13 mouse cellular contexts compared by ENCODE assay signal in genomic region chr12:79813566-79814305, GRCm38 (mm10).
DNase-seq lines count a peak whose midpoint lies in the region; ATAC-seq and TF ChIP-seq lines count a peak whose summit lies in the region.
"Had no signal": no experiment of that assay in that cellular context is flagged by ENCODE, and none has a peak within 500 bp of the region (broad histone marks: within the 10 kb centered on the region; RNA-seq: fewer than 3 reads in every experiment).

No protein-coding gene starts in this region.

- TF ChIP-seq CTCF in intestine, postnatal 0 days (IDR thresholded peaks at IDR 0.05; ENCODE audit: low read depth): no peak

- H3K27ac ChIP-seq in hindbrain, embryonic 11.5 days (ENCODE audit: low read depth, low read length): peak overlapping the region; percentile 8; the same call in 1 of the 2 replicates
- H3K27ac ChIP-seq in hindbrain, embryonic 16.5 days (ENCODE audit: low read depth, low read length): no peak overlapping the region
- peak overlapping the region; percentile 73 for H3K27ac ChIP-seq in forebrain, embryonic 12.5 days
- H3K27ac ChIP-seq in intestine, postnatal 0 days (ENCODE audit: low read depth, low read length): no peak overlapping the region
- H3K27ac ChIP-seq: limb, embryonic 15.5 days had no signal

- 0 out of 2 replicates have a peak overlapping the region, but pooled peaks have one; percentile 18 for H3K4me2 ChIP-seq in hindbrain, embryonic 11.5 days (replicated peaks; ENCODE audit: low read depth, low read length)
- H3K4me2 ChIP-seq in hindbrain, embryonic 16.5 days (ENCODE audit: low read length): no peak overlapping the region
- peak overlapping the region; percentile 30 for H3K4me2 ChIP-seq in forebrain, embryonic 12.5 days
- no peak overlapping the region for H3K4me2 ChIP-seq in intestine, postnatal 0 days (replicated peaks; ENCODE audit: low read depth)
- H3K4me2 ChIP-seq: limb, embryonic 15.5 days had no signal

- ATAC-seq in hindbrain, embryonic 11.5 days (ENCODE audit: low FRiP score): 0 out of 2 replicates have a peak, but pooled peaks have one; percentile 10
- ATAC-seq in hindbrain, embryonic 16.5 days: no peak
- peak; percentile 28; the same call in 1 of the 2 replicates for ATAC-seq in forebrain, embryonic 12.5 days (ENCODE audit: low FRiP score)
- ATAC-seq in intestine, postnatal 0 days: peak; percentile 69; the same call in 1 of the 2 replicates
- no peak for ATAC-seq in activated CD4-positive, CD25-positive, alpha-beta regulatory T cell, adult 4 months
- ATAC-seq: lung, postnatal 0 days had no signal

- H3K9me3 ChIP-seq in hindbrain, embryonic 11.5 days (ENCODE audit: control insufficient read depth, low read length): no peaks in the 10 kb centered on the region
- no peaks in the 10 kb centered on the region for H3K9me3 ChIP-seq in hindbrain, embryonic 16.5 days (ENCODE audit: control insufficient read depth, low read length)
- no peaks in the 10 kb centered on the region for H3K9me3 ChIP-seq in forebrain, embryonic 12.5 days
- no peaks in the 10 kb centered on the region for H3K9me3 ChIP-seq in intestine, postnatal 0 days (ENCODE audit: control insufficient read depth)
- H3K9me3 ChIP-seq: limb, embryonic 15.5 days had no signal

- peaks cover 5% of the 10 kb centered on the region; the same call in 1 of the 2 replicates for H3K27me3 ChIP-seq in hindbrain, embryonic 11.5 days (ENCODE audit: control insufficient read depth, insufficient read depth, low read length)
- H3K27me3 ChIP-seq in hindbrain, embryonic 16.5 days (replicated peaks; ENCODE audit: control insufficient read depth, insufficient read depth, low read length): peaks cover 2% of the 10 kb centered on the region; the same call in 1 of the 2 replicates
- peaks cover 23% of the 10 kb centered on the region for H3K27me3 ChIP-seq in forebrain, embryonic 12.5 days
- H3K27me3 ChIP-seq in intestine, postnatal 0 days (replicated peaks; ENCODE audit: control insufficient read depth, insufficient read depth, low read length): no peaks in the 10 kb centered on the region
- H3K27me3 ChIP-seq: limb, embryonic 15.5 days had no signal

- peak overlapping the region; percentile 0; the same call in 1 of the 2 replicates for H3K9ac ChIP-seq in hindbrain, embryonic 11.5 days (ENCODE audit: low read depth, low read length)
- H3K9ac ChIP-seq in hindbrain, embryonic 16.5 days (ENCODE audit: low read depth, low read length): no peak overlapping the region
- H3K9ac ChIP-seq in forebrain, embryonic 12.5 days: no peak overlapping the region
- H3K9ac ChIP-seq in intestine, postnatal 0 days (ENCODE audit: low read depth, low read length): no peak overlapping the region
- H3K9ac ChIP-seq: limb, embryonic 15.5 days had no signal

- H3K4me3 ChIP-seq in hindbrain, embryonic 11.5 days (ENCODE audit: low read depth, low read length): no peak overlapping the region
- no peak overlapping the region for H3K4me3 ChIP-seq in hindbrain, embryonic 16.5 days (ENCODE audit: low read length)
- H3K4me3 ChIP-seq in forebrain, embryonic 12.5 days (replicated peaks): no peak overlapping the region
- no peak overlapping the region for H3K4me3 ChIP-seq in intestine, postnatal 0 days (ENCODE audit: low read depth, low read length)
- H3K4me3 ChIP-seq: limb, embryonic 15.5 days had no signal

- H3K4me1 ChIP-seq in hindbrain, embryonic 11.5 days (replicated peaks; ENCODE audit: control insufficient read depth, insufficient read depth, low read length): peaks cover 17% of the 10 kb centered on the region
- peaks cover 5% of the 10 kb centered on the region; the same call in 1 of the 2 replicates for H3K4me1 ChIP-seq in hindbrain, embryonic 16.5 days (ENCODE audit: control insufficient read depth, insufficient read depth, low read depth, low read length)
- peaks cover 38% of the 10 kb centered on the region for H3K4me1 ChIP-seq in forebrain, embryonic 12.5 days
- no peaks in the 10 kb centered on the region for H3K4me1 ChIP-seq in intestine, postnatal 0 days (replicated peaks; ENCODE audit: control insufficient read depth, insufficient read depth, low read length)

- WGBS in hindbrain, embryonic 11.5 days: 32% methylated on average over 8 of the region's 8 CpGs
- WGBS in hindbrain, embryonic 16.5 days: 27% methylated on average over 8 of the region's 8 CpGs
- 10% methylated on average over 8 of the region's 8 CpGs for WGBS in forebrain, embryonic 12.5 days
- WGBS in intestine, postnatal 0 days: 58% methylated on average over 8 of the region's 8 CpGs

- no peaks in the 10 kb centered on the region for H3K36me3 ChIP-seq in hindbrain, embryonic 11.5 days (ENCODE audit: control insufficient read depth, insufficient read depth, low read length)
- no peaks in the 10 kb centered on the region for H3K36me3 ChIP-seq in hindbrain, embryonic 16.5 days (ENCODE audit: control insufficient read depth, insufficient read depth, low read length)
- no peaks in the 10 kb centered on the region for H3K36me3 ChIP-seq in forebrain, embryonic 12.5 days (replicated peaks)
- H3K36me3 ChIP-seq in intestine, postnatal 0 days (ENCODE audit: control insufficient read depth, insufficient read depth): no peaks in the 10 kb centered on the region
- H3K36me3 ChIP-seq: limb, embryonic 15.5 days had no signal

- no peak for DNase-seq in hindbrain, embryonic 11.5 days (ENCODE audit: low spot score)
- DNase-seq in B cell, adult 2 months: peak; percentile 35 to 52
- DNase-seq in ovary, adult 18-20 months (ENCODE audit: low spot score): no peak
- no peak for DNase-seq in kidney, adult 18-20 months
- DNase-seq: heart, postnatal 10 days; kidney, postnatal 36 days; thymus, postnatal 36 days had no signal

Comparison
In these comparisons a context has a peak if more than half of its experiments do, and no peak if none do; other contexts are left out.
1. ATAC-seq: peak in hindbrain, embryonic 11.5 days (single experiment), forebrain, embryonic 12.5 days (single experiment) and intestine, postnatal 0 days (single experiment); none in hindbrain, embryonic 16.5 days (single experiment) and activated CD4-positive, CD25-positive, alpha-beta regulatory T cell, adult 4 months (single experiment).
2. H3K27ac ChIP-seq: peak in hindbrain, embryonic 11.5 days (single experiment) and forebrain, embryonic 12.5 days (single experiment); none in hindbrain, embryonic 16.5 days (single experiment) and intestine, postnatal 0 days (single experiment).
3. H3K4me2 ChIP-seq: peak in hindbrain, embryonic 11.5 days (single experiment) and forebrain, embryonic 12.5 days (single experiment); none in hindbrain, embryonic 16.5 days (single experiment) and intestine, postnatal 0 days (single experiment).
4. DNase-seq: peak in B cell, adult 2 months (2 of 2); none in hindbrain, embryonic 11.5 days (single experiment), ovary, adult 18-20 months (single experiment) and kidney, adult 18-20 months (single experiment).